Mouse (Mus musculus) left cerebral cortex, adult 2 months (tissue): ENCODE measurements at regions not wholly inside any gene's neighbourhood (a gene's known extent, or its start where the extent isn't known, plus 50 kb on each side); places are given as distances from the start of the nearest gene placed in this dataset.

ENCODE experiments used
- DNase-seq, 2 experiments: peaks; one replicate each; pipeline ENCODE4 v3.0.0; 2021 to 2022; ENCODE audit warnings: low spot score in 2 of 2, mixed read lengths in 1 of 2; ENCODE audit errors: extremely low spot score in 1 of 2
- H3K27ac ChIP-seq: fragments of 200-600 bp; 2 replicates; pipeline ENCODE4 v1.8.1; 2022
- H3K4me3 ChIP-seq: fragments of 200-600 bp; 2 replicates; pipeline ENCODE4 v1.8.1; 2022
- CTCF ChIP-seq: fragments of 200-600 bp; IDR thresholded peaks from 2 replicates; pipeline ENCODE4 v1.8.1; 2022; ENCODE audit warnings: antibody characterized with exemption, mild to moderate bottlenecking, moderate library complexity
- intact Hi-C: fragments of 180-260 bp; cut with DNase I; formaldehyde crosslinking; loops from one replicate; pipeline ENCODE4 v1.15.1; 2025

GRCm38 (mm10) chr17:59359503-59359902, 346.3 kb upstream of the Nudt12 start:
- no peak for TF ChIP-seq CTCF
- Histone ChIP-seq H3K27ac (no peak overlapping the region), H3K4me3 (no peak overlapping the region)
- intact Hi-C loops = no loop called here
- DNase-seq = no peak

- Histone ChIP-seq H3K27ac (no peak overlapping the region), H3K4me3 (no peak overlapping the region)
- no peak for TF ChIP-seq CTCF
- DNase-seq = no peak
- intact Hi-C loops = no loop called here
Observed at GRCm38 (mm10) chr17:59345526-59345925, 332.4 kb upstream of the Nudt12 start.

- no peak for DNase-seq
- Histone ChIP-seq H3K4me3 (no peak overlapping the region), H3K27ac (no peak overlapping the region)
- TF ChIP-seq CTCF = no peak
- intact Hi-C loops = no loop called here
Observed at GRCm38 (mm10) chr17:59297939-59298338, 284.8 kb upstream of the Nudt12 start.

- intact Hi-C loops = no loop called here
- Histone ChIP-seq H3K4me3 (no peak overlapping the region), H3K27ac (no peak overlapping the region)
- peak in 1 of 2 experiments; percentile 14 for DNase-seq
- peak; percentile 67 for TF ChIP-seq CTCF
Observed at GRCm38 (mm10) chr17:59281364-59281763, 268.2 kb upstream of the Nudt12 start.

GRCm38 (mm10) chr17:59279811-59280210, 266.6 kb upstream of the Nudt12 start:
- no peak overlapping the region for H3K4me3 ChIP-seq
- TF ChIP-seq CTCF = no peak
- DNase-seq = no peak
- no peak overlapping the region for H3K27ac ChIP-seq
- intact Hi-C loops = no loop called here

GRCm38 (mm10) chr17:59269613-59270012, 256.4 kb upstream of the Nudt12 start:
- H3K27ac ChIP-seq = no peak overlapping the region
- H3K4me3 ChIP-seq = no peak overlapping the region
- DNase-seq = no peak
- no peak for TF ChIP-seq CTCF
- intact Hi-C loops = no loop called here

- H3K4me3 ChIP-seq = no peak overlapping the region
- DNase-seq = no peak
- TF ChIP-seq CTCF = no peak
- H3K27ac ChIP-seq = no peak overlapping the region
- intact Hi-C loops = no loop called here
Observed at GRCm38 (mm10) chr17:59249000-59249399, 235.8 kb upstream of the Nudt12 start.

GRCm38 (mm10) chr17:59232251-59232650, 219.1 kb upstream of the Nudt12 start:
- DNase-seq = no peak
- intact Hi-C loops = no loop called here
- no peak overlapping the region for H3K4me3 ChIP-seq
- H3K27ac ChIP-seq = no peak overlapping the region
- no peak for TF ChIP-seq CTCF
